Mouse (Mus musculus) kidney, postnatal 10 days (tissue): ENCODE data around the gene Gm10647.
A peak's percentile ranks its signal among the peaks of the same experiment; 100 is the strongest.
"Not testable (repeated sequence)": the region's sequence is repeated elsewhere in the genome, so short reads cannot be mapped to it uniquely, and the experiment has no call there.

Source experiments
- DNase-seq: peaks from one replicate; pipeline ENCODE4 v3.0.0; 2021; ENCODE audit warnings: mixed read lengths

Gene Gm10647

DNA sequence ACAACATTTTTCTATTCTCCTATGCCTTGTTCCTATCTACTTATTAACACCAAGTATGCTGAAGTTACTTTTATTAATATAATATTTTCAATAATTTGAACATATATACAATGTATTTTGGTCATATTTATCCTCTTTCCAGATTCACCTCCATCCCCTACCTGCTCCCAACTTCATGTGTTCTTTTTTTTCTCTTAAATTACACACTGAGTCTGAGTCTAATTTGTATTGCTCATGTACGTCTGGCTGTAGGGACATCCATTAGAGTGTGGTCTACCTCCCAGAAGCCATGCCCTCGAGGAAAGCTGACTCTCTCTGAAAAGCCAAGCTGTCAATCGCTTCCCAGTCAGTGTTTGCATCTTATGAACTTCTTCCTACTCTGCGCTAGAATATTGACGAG lies at the start of gene Gm10647:
Gene Gm10647, plus strand, starts transcription at position 301 of the 400 bp plus-strand sequence.
- DNase-seq = no peak

DNA sequence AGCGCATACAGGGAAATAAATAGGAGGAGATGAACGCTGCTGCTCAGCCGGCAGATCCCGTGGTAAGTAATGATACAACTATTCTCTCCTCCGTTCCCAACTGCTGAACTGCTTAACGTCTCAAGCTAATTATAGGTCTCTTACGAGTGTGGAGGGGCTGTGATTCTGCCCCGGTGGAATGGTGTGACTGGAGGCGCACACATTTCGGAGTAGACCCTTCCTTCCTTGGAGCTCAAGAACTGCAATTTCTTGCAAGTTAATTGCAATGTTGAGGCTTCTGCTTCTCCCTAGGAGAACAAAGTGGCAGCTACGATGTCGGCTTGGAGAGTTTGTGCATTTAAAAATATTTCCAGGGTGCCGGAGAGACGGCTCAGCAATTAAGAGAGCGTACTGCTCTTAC lies 48.4 kb upstream of the Gm10647 start:
- DNase-seq = no peak

DNA sequence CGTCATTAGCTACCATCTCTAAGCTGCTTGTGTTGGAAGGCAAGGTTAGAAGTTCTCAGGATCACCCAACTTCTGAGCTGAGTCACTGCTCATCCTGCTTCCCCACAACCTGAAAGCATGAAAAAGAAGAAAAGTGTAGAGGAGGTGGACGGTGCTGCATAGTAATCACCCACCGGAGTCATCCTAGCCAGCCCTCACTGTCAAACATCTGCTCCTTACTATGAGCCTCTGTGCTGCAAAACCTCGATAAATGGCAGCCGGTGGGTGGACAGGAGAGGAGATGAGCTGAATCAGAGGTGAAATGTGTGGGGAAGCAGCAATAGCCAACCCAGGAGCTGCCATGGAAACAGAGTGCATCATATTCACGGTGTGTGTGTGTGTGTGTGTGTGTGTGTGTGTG lies 44.0 kb upstream of the Gm10647 start:
- no peak for DNase-seq

DNA sequence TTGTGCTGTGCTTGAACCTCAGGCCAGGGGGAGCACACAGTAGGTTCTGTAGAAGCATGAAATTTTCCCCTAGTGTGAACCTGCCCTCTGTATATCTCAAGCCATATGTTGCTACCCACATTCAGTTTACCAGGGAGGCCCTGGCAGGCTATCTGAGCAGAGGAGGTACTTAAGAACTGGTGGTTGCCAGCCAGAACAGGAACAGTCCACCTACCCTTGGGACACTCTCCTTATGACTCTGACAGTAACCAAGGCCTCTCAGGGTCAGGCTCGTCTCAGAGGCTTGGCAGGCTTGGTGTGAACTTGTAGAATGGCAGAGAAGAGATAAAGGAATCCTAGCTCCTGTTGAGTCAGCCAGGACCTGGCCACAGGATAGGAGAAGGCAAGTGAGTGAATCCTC lies 35.8 kb upstream of the Gm10647 start:
- peak; percentile 40 for DNase-seq

DNA sequence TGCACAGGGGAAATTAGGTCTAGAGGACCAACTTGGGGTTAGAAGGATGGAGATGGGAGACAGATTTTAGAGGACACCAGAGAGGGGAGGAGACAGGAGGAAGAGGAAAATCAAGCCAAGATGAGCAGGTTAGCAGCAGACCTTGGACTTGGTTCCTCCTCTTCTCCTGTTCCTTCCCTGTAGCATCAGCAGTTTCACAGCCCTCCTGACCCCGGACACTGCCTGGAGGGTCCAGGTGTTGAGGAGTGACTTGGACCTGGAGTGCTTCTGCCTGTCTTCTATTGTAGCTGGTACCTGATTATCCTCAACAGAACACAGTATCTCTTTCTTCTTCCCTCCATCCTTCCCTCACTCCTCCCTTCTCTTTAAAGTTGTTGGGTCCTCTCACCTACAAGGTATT lies 28.1 kb upstream of the Gm10647 start:
- DNase-seq = peak; percentile 26

DNA sequence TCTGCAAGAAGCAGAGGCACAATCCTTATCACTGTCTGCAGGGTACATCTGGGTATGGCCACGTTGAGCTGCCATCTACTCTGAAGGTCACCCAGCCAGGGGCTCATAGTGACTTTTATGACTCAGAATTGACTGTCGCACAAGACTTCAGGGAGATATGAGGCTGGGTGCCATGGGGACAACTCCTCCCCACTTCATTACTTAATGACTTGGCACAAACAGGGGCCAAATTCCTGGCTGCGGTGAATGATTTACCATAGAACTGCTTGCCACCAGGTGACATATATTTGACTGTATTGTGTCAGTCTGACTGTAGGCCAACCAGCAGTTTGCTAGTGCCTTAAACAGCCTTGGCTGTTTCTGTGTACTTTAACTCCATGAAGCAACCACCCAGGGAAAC lies 27.6 kb upstream of the Gm10647 start:
- DNase-seq = peak; percentile 72

DNA sequence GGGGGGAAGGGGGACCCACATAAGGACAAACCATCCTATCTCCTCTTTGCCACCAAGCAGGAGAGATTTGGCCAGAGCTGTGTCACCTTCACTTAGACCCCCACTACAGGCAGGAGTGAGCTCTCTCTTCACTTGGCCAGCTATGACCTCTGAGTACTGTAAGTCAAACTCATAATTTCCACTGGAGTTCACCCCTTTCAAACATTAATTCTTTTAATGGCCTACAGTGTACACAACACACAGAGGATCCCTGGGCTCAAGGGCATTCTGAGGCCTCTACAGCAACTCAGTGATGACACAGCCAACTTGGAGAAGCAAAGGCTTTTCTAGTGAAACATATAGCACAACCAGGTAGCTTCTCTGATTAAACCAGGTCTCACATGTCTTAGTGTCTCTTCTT lies 26.1 kb upstream of the Gm10647 start:
- peak; percentile 38 for DNase-seq

DNA sequence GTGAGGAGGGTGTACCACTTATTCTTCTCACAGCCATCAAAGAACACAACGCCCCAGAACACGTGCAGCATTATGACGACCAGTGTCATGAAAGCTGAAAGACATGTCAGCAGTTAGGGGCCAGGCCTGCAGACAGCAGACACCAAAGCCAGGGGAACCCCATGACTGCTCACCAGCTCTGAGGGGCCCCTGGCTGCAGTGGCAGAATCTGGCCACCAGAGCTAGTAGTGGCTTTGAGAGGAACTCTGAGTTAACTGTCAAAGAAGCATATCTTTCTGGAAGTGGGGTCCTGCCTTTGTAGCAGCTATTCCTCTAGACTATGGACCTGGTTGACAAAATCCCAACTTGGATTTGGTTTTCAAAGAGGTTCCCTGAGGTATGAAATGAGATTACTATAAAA lies 12.3 kb upstream of the Gm10647 start:
- not testable (repeated sequence) for DNase-seq

DNA sequence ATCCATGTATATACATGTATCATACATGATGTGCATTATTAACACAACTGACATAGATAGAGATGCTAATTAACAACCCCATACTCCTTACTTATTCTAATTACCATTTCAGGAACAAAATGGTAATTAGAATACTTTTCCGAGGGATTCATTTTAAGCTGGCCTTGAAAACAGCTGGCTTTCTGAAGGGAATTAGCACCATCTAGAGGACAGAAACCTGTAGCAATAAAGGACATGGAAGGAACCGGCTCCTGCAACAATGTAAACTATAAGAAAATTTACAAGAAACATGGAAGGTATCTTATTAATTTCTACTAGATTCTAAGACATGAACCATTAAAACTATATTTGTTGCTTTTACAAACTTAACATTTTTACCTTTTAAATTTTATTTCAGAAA lies 9.0 kb upstream of the Gm10647 start:
- DNase-seq = no peak

DNA sequence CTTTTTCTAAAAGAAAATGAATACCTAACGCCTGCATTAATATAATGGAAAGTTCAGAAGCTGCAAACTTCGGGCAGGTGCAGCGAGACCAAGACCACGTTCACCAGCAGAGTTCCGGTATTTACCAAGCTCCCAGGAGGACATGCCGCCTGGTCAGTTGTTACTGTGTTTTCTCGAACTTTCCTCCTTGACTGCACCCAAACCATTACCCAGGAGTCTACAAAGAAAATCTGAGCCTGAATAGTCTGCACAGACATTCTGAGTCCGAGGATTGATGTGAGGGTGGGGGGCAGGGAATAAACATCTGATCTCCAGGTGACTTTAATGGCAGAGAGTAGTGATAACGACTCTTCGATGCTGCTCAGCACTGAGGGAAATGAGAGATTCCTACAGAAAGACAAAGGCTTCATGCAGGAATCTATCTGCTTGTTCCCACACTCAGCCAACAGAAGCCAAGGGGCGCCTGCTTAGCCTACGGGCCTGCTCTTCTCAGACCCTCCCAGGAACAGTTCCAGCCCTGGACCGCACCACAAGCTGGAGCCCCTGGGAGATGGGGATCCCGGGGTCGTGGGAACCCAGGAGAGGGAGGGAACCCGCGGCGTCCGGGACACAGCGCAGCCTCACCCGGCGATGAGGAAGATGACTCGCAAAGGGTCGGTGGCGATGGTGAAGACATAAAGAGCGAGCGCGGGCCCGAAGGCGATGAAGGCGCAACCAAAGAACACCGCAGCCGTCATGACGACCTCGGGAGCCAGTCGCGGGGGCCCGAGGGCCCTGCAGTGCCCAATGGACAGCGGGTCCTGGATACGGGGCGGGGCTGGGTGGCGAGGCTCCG lies 2.0 kb upstream of the Gm10647 start:
- no peak for DNase-seq

DNA sequence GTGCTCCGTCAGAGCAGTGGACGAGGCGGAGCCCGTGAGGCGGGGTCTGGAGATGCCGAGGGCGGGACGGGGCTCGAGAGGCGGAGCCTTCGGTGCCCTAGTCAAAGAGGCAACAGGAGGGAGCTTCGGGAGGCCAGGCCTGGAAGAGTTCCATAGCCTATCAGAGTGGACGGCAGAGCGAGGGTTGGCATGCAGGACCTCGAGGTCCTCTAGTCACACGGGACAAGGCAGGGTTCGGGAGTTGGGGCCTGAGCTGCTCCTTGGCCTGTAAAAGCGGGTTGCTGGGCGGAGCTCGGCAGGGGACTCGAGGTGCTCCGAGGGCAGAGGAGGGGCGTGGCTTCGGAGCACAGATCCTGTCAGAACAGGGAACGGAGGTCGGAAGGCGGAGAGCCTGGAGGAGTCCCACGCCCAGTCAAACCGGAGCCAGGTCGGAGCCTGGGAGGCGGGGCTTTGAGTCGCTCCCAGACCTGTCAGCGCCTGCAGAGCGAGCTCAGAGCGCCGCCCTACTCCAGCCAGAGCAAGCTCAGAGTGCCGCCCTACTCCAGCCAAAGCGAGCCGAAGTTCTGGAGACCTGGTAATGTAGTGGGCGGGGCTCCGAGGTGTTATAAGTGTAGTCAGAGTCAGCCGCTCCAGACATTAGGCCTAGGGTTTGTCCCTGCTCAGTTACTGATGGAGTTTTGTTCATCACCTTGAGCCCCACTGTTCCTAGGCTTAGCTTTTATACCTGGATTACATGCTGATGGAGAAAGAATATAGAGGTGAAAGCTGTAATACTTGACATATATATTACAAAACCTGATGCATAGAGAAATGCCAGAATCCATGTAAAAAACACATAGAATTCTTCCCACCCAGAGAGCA lies 1.1 kb upstream of the Gm10647 start, which contains the start of gene Aph1b:
Gene Aph1b, minus strand, starts transcription at position 27 of the 861 bp plus-strand sequence.
- DNase-seq = peak; percentile 98

DNA sequence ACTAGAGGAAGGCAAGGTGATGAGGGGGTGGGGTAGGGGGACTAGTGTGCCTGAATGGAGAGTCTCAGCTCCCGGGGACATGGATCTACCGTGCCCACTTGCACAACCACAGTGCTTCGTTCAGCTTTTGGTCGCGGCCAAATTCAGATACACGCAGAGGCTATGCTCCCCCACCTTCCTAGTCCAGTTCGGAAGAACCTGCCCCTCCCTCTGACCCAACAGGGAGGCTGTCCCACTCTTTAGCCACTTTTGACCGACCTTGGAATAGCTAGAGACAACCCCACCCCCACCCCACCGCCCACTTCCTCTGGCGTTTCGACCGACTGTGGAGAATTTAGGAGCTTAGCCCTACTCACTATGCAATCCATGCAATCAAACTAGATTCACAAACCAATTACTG lies 5.1 kb downstream of the Gm10647 start:
- no peak for DNase-seq

DNA sequence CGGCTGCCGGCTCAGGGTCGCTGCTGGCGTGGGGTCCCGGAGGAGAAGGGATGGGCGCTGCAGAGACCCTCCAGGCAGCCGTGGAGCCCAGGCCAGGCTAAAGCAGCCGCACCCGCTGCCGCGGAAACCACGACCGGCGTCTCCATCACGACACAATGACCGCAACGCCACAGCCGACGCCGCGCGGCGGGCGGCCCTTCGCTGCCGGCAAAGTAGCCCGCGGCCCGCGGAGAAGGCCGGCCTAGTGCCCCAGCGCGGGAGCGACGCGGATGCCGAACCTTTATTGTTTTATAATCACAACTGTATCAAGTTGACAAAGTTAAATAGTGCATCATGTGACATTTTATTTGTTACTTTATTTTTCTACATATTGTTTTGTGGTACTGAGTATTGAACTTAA lies 9.1 kb downstream of the Gm10647 start:
- DNase-seq = peak; percentile 26

DNA sequence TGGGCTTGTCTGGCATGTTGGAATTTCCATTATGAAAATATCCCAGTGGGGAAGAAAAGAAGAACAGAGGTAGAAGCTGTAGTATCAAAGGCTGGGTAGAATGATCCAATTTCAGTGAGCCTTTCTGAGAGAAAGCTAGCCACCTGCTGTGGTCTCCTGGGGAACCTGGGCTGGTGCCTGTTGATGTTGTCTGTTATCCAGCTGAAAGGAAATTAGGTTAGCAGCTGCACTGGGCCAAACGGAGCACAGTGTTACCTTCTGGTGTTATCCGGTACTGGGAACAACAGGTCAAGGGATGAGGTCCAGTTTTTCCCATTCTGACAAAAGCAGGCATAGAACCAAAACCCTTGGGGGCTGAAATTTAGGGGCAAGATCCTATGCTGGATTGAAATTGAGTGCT lies 16.6 kb downstream of the Gm10647 start:
- no peak for DNase-seq

DNA sequence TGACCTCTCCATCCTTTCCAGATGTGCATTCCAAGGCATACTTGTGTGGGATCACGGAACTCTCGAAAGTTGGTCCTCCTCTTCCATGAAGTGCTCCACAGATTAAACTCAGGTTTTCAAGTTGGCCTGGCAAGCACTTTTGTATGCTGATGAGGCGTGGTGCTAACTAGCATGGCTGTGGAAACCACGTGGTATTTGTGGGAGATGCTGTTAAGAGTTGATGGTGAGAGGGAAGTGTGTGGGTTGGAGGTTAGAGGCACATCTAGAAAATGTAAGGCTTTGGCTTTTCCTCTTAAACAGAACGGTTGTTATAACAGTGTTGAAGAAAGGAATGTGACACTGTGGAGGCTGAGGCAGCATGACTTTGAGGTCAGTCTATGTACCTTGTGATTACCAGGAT lies 24.2 kb downstream of the Gm10647 start:
- no peak for DNase-seq

DNA sequence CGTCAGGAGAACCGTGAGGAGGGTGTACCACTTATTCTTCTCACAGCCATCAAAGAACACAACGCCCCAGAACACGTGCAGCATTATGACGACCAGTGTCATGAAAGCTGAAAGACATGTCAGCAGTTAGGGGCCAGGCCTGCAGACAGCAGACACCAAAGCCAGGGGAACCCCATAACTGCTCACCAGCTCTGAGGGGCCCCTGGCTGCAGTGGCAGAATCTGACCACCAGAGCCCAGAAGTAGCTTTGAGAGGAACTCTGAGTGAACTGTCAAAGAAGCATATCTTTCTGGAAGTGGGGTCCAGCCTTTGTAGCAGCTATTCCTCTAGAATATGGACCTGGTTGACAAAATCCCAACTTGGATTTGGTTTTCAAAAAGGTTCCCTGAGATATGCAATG lies 25.4 kb downstream of the Gm10647 start:
- not testable (repeated sequence) for DNase-seq

DNA sequence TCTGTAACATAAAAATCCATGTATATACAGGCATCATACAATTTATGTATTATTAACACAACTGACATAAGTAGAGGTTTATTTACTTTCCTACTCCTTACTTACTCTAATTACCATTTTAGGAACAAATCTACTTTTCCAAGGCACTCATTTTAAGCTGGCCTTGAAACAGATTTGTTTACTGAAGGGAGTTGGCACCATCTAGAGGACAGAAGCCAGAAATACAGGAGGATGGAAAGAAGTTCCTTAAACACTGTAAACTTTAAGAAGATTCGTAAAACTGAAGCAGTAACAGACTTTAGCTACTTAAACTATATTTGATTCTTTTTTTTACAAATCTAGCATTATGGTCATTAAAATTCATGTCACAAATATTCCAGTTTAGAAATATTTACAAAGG lies 29.2 kb downstream of the Gm10647 start:
- DNase-seq = peak; percentile 47

DNA sequence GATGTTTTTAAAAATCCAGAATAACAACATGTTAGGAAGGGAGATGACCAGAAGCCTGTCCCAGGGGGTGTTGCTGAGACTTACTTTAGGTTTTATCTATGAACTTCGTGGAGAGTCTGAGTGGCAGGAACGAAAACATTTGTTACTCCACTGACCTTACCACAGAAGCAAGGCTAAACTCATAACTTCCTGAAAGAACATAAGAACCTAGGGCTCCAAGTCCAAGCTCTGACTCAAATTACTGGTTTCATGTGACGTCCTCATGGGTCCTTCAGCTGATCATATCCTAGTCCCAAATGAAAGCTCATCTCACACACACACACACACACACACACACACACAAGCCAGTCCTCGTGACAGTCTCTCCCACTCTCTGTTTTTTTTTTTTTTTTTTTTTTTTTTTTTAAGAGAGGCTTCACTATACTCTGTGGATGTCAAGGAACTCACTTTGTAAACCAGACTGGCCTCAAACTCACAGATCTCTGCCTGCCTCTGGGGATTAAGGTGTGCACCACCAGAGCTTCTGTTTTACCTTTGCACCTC lies 35.6 kb downstream of the Gm10647 start:
- no peak for DNase-seq

DNA sequence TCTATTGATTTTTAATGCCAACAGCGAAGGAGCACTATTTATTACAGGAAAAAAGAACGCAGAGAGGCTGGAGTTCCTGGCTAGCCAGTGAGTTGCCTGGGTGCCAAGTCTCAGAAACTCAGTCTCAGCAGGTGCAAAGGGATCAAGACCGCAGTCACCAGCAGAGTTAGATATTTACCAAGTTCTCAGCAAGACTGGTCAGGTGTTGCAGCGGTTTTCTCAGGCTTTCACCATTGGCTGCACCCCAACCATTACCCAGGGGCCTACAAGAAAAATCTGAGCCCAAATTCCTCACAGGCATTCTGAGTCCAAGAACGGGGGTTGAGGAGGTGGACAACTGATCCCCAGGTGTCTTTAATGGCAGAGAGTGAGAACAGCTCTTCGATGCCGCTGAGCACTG lies 37.0 kb downstream of the Gm10647 start:
- DNase-seq = peak; percentile 40

DNA sequence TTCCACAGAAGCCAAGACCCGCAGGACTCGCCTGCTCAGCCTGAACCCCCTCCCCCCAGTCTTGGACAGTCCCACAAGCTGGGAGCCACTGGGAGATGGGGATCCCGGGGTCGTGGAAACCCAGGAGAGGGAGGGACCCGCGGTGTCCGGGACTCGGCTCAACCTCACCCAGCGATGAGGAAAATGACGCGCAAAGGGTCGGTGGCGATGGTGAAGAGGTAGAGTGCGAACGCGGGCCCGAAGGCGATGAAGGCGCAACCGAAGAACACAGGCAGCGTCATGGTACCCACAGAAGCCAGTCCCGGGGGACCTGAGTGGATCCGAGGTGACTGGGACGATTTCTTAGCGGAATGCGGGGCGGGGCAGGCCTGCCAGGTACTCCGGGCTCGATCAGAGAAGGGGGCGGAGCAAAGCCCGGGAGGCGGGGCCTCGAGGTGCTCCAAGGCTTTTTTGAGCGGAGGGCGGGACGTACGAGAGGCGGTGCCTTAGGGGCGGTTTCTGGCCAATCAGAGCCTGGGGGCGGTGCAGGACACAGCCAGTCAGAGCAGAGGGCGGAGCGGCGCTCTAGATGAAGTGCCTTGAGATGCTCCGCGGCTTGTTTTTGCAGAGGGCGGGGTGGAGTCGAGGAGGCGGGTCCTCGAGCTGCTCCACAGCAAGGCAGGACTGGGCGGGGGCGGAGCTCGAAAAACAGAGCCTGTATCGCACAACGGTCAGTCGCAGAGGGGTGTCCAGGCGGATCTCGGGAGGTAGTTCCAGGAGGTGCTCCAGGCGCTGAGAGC lies 37.7 kb downstream of the Gm10647 start, which contains the start of gene Aph1c:
Gene Aph1c, minus strand, starts transcription at position 409 of the 779 bp plus-strand sequence.
- DNase-seq = peak; percentile 99

DNA sequence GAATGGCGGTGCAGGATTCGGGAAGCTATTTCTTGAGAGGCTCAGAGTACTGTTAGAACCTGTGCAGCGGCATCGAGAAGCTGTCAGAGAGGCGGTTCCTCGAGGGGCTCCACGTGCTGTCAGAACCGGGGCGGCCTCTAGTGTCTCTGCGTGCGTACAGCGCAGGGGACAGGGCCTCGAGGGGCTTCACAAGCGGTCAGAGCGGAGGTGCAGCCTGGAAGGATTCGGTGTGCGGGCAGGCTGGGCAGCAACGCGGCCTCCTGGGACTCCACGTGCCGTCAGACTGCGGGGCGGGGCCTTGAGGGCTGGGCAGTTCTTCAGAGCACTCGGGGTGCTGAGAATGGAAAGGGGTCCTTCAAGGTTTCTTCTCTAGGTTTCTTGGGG lies 38.2 kb downstream of the Gm10647 start:
- no peak for DNase-seq

DNA sequence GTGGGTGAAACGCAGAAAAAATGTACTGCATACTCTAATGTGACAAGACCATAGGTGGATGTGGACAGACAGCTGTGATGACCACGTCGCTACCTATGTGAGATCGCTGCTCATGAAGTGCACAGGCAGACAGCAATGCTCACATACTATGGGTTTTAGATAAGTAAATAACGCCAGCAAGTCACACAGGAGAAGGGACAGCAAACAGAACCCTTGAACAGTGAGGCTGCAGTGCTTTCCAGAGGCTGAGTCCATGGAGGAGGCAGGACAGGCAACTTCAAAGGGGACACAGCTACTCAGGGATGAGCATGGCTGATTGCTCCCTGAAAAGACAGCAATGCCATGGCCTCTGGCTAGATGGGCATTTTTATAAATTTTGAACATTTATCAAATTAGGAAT lies 50.0 kb downstream of the Gm10647 start:
- no peak for DNase-seq
